In genomic region chr1:160316239-160316638, GRCm38 (mm10) we compare ENCODE assay signal across 23 mouse cellular contexts.
DNase-seq lines count a peak whose midpoint lies in the region; ATAC-seq and TF ChIP-seq lines count a peak whose summit lies in the region.
"Had no signal": no experiment of that assay in that cellular context is flagged by ENCODE, and none has a peak within 500 bp of the region (broad histone marks: within the 10 kb centered on the region; RNA-seq: fewer than 3 reads in every experiment).

No protein-coding gene starts in this region.

- TF ChIP-seq CTCF in layer of hippocampus, adult 2 months (conservative IDR thresholded peaks at IDR 0.05): peak; percentile 53
- TF ChIP-seq CTCF in E14TG2a.4 (conservative IDR thresholded peaks at IDR 0.05; ENCODE audit: low read length): peak; percentile 54

- peaks cover 22% of the 10 kb centered on the region for H3K4me1 ChIP-seq in E14TG2a.4 (replicated peaks; ENCODE audit: low read depth, low read length)
- H3K4me1 ChIP-seq in ES-E14 (ENCODE audit: control insufficient read depth in 2 of 2, insufficient read depth in 2 of 2, low read length in 2 of 2, poor library complexity in 1 of 2): peaks cover 2 to 8% of the 10 kb centered on the region in 2 experiments; a peak in 3 of 4 replicates
- H3K4me1 ChIP-seq: embryonic facial prominence, embryonic 10.5 days; intestine, embryonic 15.5 days; kidney, embryonic 15.5 days; midbrain, embryonic 12.5 days; neural tube, embryonic 12.5 days had no signal

- H3K4me3 ChIP-seq in layer of hippocampus, adult 2 months: no peak overlapping the region
- H3K4me3 ChIP-seq in E14TG2a.4 (replicated peaks; ENCODE audit: low read length) (no peak overlapping the region), ES-E14 (ENCODE audit: insufficient read depth in 1 of 2, low read depth in 1 of 2, low read length in 2 of 2, poor library complexity in 1 of 2, severe bottlenecking in 1 of 2) (no peak overlapping the region)
- H3K4me3 ChIP-seq: embryonic facial prominence, embryonic 10.5 days; intestine, embryonic 15.5 days; kidney, embryonic 15.5 days; midbrain, embryonic 12.5 days; neural tube, embryonic 12.5 days had no signal

- H3K27me3 ChIP-seq in E14TG2a.4 (ENCODE audit: insufficient read depth, low read length): no peaks in the 10 kb centered on the region
- H3K27me3 ChIP-seq: intestine, embryonic 15.5 days; kidney, embryonic 15.5 days; midbrain, embryonic 12.5 days; neural tube, embryonic 12.5 days had no signal

- DNase-seq in layer of hippocampus, adult 2 months (ENCODE audit: low spot score in 2 of 2): no peak
- no peak for DNase-seq in layer of hippocampus, adult 8-10 months (ENCODE audit: low spot score in 2 of 2)
- no peak for DNase-seq in ES-E14 (ENCODE audit: low read depth, low spot score)
- no peak for DNase-seq in cerebellum, postnatal 14 days
- no peak for DNase-seq in testis, postnatal 10 days (ENCODE audit: low spot score)
- DNase-seq: adrenal gland, postnatal 14 days; cerebellum, adult 11 months; gastrocnemius, postnatal 36 days; heart, postnatal 10 days; left cerebral cortex, postnatal 4 days; lung, embryonic 14.5 days; right cerebral cortex, adult 18-20 months had no signal

- peak; percentile 72; the same call in 1 of the 2 replicates for ATAC-seq in erythroblast, adult 5-6 weeks (replicated peaks; ENCODE audit: low FRiP score, poor library complexity, severe bottlenecking)
- no peak for ATAC-seq in frontal cortex, adult (ENCODE audit: low TSS enrichment)
- ATAC-seq: activated CD4-positive, CD25-positive, alpha-beta regulatory T cell, adult 4 months; forebrain, embryonic 14.5 days; intestine, embryonic 15.5 days had no signal

- H3K36me3 ChIP-seq in E14TG2a.4 (ENCODE audit: insufficient read depth, low read length): no peaks in the 10 kb centered on the region
- H3K36me3 ChIP-seq in ES-E14 (ENCODE audit: control insufficient read depth, insufficient read depth, low read length, poor library complexity, severe bottlenecking): no peaks in the 10 kb centered on the region
- H3K36me3 ChIP-seq: embryonic facial prominence, embryonic 10.5 days; intestine, embryonic 15.5 days; kidney, embryonic 15.5 days; midbrain, embryonic 12.5 days; neural tube, embryonic 12.5 days had no signal

- H3K9ac ChIP-seq in ES-E14 (ENCODE audit: insufficient read depth, low read depth, low read length, poor library complexity, severe bottlenecking): no peak overlapping the region
- H3K9ac ChIP-seq: intestine, embryonic 15.5 days; kidney, embryonic 15.5 days; lung, embryonic 14.5 days; midbrain, embryonic 12.5 days; neural tube, embryonic 12.5 days had no signal

- H3K9me3 ChIP-seq in E14TG2a.4 (ENCODE audit: low read length): no peaks in the 10 kb centered on the region
- H3K9me3 ChIP-seq in ES-E14 (ENCODE audit: control insufficient read depth, insufficient read depth, low read depth, low read length): no peaks in the 10 kb centered on the region
- H3K9me3 ChIP-seq: embryonic facial prominence, embryonic 10.5 days; intestine, embryonic 15.5 days; kidney, embryonic 15.5 days; midbrain, embryonic 12.5 days; neural tube, embryonic 12.5 days had no signal

- in situ Hi-C loops in ES-E14 (cut with MboI; ENCODE audit: low sequenced_read_pairs in 2 of 2, unreplicated experiment in 2 of 2): no loop called here

- no peak overlapping the region for H3K27ac ChIP-seq in layer of hippocampus, adult 2 months
- no peak overlapping the region for H3K27ac ChIP-seq in ES-E14 (ENCODE audit: insufficient read depth, low read depth, low read length, poor library complexity, severe bottlenecking)
- H3K27ac ChIP-seq: embryonic facial prominence, embryonic 10.5 days; intestine, embryonic 15.5 days; kidney, embryonic 15.5 days; macrophage; midbrain, embryonic 12.5 days; neural tube, embryonic 12.5 days had no signal

TF ChIP-seq in ES-E14, 5 proteins besides CTCF, POLR2A, EP300 and RAD21:
- TF ChIP-seq ZC3H11A (IDR thresholded peaks at IDR 0.05; ENCODE audit: borderline replicate concordance, low read depth, low read length) (peak; percentile 12; the same call in 1 of the 2 replicates), CHD2 (IDR thresholded peaks at IDR 0.05; ENCODE audit: low read depth, low read length) (no peak), ZNF384 (IDR thresholded peaks at IDR 0.05; ENCODE audit: low read depth, low read length) (no peak), HCFC1 (IDR thresholded peaks at IDR 0.05; ENCODE audit: borderline replicate concordance, insufficient read depth, low read length) (no peak), MAFK (IDR thresholded peaks at IDR 0.05; ENCODE audit: insufficient read depth, low read depth, low read length) (no peak)
